Mouse (Mus musculus) left cerebral cortex, postnatal 14 days (tissue): ENCODE measurements at regions not wholly inside any gene's neighbourhood (a gene's known extent, or its start where the extent isn't known, plus 50 kb on each side); places are given as distances from the start of the nearest gene placed in this dataset.

Experiments
- DNase-seq, 2 experiments: peaks; one replicate each; pipeline ENCODE4 v3.0.0; 2021 to 2022; ENCODE audit warnings: low spot score in 2 of 2, mixed read lengths in 1 of 2
- intact Hi-C: fragments of 180-260 bp; cut with DNase I; formaldehyde crosslinking; loops from one replicate; pipeline ENCODE4 v1.15.1; 2025

DNA sequence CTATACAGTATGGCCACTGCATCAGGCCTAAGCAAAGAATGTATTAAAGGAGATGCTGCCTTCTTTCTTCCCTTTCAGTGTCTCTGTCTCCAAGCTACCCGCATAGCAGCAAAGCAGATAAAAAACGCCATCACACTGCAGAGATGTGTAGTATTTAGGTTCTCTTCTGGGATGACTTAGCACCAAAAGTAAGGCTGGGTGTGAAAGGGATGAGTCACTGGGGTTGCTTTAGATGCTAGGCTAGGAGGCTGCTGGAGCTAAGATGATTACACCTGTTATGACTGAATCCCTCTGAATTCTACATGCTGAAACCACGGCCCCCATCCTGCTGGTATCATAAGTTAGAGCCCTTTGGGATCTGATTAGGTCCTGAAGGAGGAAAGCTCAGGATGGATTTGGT, 110.3 kb upstream of the Tmtc1 start:
- intact Hi-C loops = loop anchor here (10.0 kb wide), 2 partner anchors 110 to 130 kb away; partner anchors contain the start of gene Tmtc1
- peak in 1 of 2 experiments; percentile 42 for DNase-seq

GRCm38 (mm10) chr6:148553616-148554015, 109.4 kb upstream of the Tmtc1 start:
- DNase-seq = peak; percentile 51 to 68
- intact Hi-C loops = loop anchor here (10.0 kb wide), 2 partner anchors 109 to 131 kb away; partner anchors contain the start of gene Tmtc1

GRCm38 (mm10) chr6:148551097-148551496, 106.9 kb upstream of the Tmtc1 start:
- intact Hi-C loops = loop anchor here (10.0 kb wide), 2 partner anchors 106 to 134 kb away; partner anchors contain the start of gene Tmtc1
- no peak for DNase-seq

GRCm38 (mm10) chr6:148548138-148548778, 104.1 kb upstream of the Tmtc1 start:
- no peak for DNase-seq
- intact Hi-C loops = no loop called here

DNA sequence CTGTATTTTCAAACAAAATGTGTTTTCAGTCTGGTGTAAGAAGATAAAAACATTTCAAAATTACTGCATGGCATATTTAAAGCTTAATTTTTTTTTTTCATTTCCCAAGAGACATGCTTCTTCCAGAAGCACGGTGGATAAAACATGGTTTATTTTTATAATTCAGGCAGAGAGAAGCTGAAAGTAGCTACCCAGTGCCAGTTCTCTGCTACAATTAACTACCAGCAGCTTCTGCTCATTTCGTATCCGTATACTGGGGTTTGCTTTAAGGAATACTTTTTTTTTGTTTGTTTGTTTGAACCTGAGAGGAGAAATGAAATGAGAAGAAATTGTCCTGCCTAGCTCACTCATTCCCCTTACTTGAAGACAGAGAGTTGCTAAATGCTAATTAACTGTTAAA, 98.9 kb upstream of the Tmtc1 start:
- DNase-seq = peak in 1 of 2 experiments; percentile 34
- intact Hi-C loops = no loop called here

- intact Hi-C loops = no loop called here
- no peak for DNase-seq
Measured at GRCm38 (mm10) chr6:148541981-148542380, 97.8 kb upstream of the Tmtc1 start.

- no peak for DNase-seq
- intact Hi-C loops = no loop called here
Measured at GRCm38 (mm10) chr6:148539207-148539960, 95.2 kb upstream of the Tmtc1 start.

DNA sequence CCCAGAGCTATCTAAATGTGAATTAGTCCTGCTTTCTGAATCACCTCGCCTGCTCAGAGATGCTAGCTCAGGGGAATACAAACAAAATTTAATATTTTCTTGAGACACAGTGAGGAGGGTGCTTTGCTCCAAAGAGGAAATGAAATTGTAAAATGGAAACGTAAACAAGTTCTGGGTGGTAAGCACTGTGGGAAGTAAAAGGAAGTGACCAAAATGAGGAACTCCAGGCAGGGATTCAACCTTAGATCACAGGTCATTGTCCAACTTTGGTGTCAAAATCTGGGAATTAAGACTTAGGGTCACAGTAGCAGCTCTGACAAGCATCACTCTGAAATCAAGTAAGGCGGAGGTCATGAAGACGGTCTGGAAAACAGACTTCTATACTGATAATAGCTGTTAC, 90.2 kb upstream of the Tmtc1 start:
- no peak for DNase-seq
- intact Hi-C loops = no loop called here

DNA sequence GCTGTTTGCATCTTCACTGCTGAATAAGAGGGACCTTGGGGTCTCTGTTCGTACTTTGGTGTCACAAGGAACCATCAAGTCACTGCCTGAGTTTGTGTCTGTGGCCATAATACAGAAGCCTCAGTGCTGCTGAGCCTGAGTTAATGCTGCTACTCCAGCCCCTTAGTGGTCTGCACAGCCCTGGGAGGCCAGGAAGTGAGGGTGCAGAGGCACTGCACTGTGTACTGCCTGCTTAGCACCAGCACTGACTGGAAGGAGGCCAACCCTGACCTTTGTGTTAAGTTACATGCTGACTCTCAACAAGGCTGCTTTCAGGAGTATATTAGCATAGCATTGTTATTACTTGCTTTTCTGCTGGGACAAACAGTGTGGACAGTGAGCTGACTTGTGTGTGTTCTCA, 86.9 kb upstream of the Tmtc1 start:
- no peak for DNase-seq
- intact Hi-C loops = no loop called here

- DNase-seq = no peak
- intact Hi-C loops = no loop called here
Measured at GRCm38 (mm10) chr6:148528611-148529010, 84.4 kb upstream of the Tmtc1 start.

DNA sequence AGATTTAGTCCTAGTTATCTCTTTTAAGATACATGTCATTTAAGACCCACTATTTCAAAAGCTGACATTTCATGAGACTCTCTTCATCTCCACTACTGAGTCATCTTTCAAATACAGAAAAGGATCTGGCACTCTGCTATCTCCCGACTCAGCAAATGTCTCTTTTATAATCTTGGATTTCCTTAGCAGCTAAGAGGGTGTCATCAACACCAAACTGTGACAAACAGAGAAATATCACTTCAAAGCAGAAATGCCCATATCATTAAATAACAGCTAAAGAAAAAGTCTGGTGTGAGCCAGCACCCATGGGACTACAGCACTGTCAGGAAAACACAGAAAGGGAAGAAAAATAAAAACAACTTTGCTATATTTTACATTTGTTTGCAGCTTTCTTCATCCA, 78.7 kb upstream of the Tmtc1 start:
- intact Hi-C loops = no loop called here
- peak; percentile 21 to 53 for DNase-seq

- DNase-seq = no peak
- intact Hi-C loops = no loop called here
Measured at GRCm38 (mm10) chr6:148517536-148518245, 73.5 kb upstream of the Tmtc1 start.

- intact Hi-C loops = no loop called here
- DNase-seq = no peak
Measured at GRCm38 (mm10) chr6:148516654-148517053, 72.5 kb upstream of the Tmtc1 start.

DNA sequence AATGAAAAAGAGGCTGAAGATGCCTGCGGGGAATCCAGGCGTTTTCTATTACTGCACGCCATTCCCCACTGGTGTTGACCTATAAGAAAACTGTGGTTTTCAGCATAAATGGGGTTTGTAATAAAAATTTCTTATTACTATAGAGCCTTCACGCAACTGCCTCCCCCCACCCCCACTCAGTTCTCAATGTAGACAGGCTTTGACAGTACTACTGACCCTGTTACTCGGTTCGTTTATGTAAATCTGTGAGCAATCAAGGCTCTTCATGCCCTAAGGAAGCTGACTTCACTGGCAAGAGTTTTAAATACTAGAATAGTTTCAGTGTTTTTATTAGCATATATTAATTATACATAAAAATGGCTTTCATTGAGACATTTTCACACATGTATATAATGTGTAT, 70.9 kb upstream of the Tmtc1 start:
- intact Hi-C loops = no loop called here

DNA sequence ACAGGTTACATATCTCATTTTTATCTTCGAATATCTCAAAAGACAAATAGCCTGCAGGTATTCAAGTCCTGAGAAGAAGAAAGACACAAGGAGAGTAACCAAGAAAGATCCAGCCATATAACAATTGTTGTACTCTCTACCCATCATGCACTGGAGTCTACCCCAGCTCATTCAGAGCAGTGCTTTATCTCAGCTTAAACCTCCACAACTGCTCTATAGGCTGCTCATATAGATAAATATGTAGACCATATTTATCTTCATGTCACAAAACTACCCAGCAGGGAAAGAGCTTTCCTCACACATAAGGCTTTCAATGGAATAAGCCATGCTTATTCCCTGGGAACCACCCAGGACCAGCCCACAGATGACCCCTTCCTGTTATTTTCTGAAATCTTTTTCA, 70.5 kb upstream of the Tmtc1 start:
- intact Hi-C loops = no loop called here

More for the DNA sequence above, 70.9 kb upstream of the Tmtc1 start:
- DNase-seq = no peak

DNA sequence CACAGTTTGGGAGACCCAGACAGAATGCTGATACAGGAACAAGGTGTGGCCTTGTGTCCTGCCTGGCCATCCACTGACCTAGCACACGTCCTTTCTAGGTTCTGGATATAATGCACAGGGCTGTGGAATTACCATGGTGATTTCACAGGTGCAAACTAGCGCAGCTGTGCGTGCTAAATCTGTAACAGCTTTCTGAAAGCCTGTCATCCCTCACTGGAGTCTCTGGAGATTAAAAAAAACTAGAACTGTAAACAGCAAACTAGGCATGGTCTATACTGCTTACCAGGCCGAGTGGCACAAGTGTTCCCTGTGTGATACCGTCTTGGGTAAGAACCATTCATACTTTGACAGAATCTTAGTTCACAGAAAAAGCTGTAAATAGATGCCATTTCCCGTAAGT, 69.9 kb upstream of the Tmtc1 start:
- intact Hi-C loops = no loop called here
- DNase-seq = peak; percentile 34 to 52

More for the DNA sequence above, 70.5 kb upstream of the Tmtc1 start:
- DNase-seq = no peak

DNA sequence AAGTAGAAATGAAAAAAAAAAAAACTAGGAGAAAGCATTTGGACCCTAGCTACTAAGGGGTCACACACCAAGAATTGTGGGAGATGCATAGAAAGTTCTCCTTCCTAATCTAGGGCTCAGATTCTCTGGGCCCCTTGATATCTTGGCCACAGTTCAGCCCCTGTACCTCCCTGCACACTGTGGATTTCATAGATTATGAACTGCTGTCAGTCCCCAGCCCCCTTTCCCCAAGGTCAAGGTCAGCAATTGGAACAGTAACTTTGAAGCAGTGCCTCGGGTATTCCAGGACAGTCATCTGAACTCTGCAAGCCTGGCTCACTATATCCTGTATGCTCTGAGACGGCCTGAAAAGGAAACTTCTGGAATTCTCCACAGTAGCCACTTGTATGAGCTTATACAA, 68.9 kb upstream of the Tmtc1 start:
- DNase-seq = no peak
- intact Hi-C loops = no loop called here

DNA sequence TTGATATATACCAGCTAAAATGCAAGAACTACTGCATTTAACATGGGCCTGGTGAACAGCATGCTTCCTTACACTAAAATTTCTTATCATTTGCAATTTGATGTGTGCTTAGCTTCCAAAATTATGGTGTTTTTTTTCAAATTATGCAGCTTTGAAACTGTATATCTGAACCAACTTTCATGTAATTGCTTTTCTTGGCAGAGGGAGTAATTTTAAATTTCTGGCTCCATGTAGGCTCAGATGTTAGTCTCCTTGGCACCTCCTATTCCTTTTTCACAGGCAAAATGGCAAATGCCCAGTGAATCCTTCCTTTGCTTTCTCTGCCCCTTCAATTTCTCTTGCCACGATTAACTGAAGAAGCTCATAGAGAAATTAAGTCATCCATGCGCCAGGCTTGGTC, 61.1 kb upstream of the Tmtc1 start:
- peak in 1 of 2 experiments; percentile 44 for DNase-seq
- intact Hi-C loops = no loop called here

GRCm38 (mm10) chr6:148500251-148501179, 56.3 kb upstream of the Tmtc1 start:
- no peak for DNase-seq
- intact Hi-C loops = no loop called here
